Mouse (Mus musculus): ENCODE measurements around the gene Ndufa13.

GRCm38 (mm10) chr8:69884141-69884540 lies 18.2 kb downstream of the Ndufa13 start:
- no peak for TF ChIP-seq CTCF (IDR thresholded peaks at IDR 0.05)
- TF ChIP-seq EP300 (IDR thresholded peaks at IDR 0.05), result no peak

Data from lung, postnatal 0 days (tissue).